Mouse (Mus musculus) lung, adult 2 months (tissue): Measurements from ENCODE around the gene Oxct1.

Source experiments
- CTCF ChIP-seq: fragments of 200-500 bp; IDR thresholded peaks from 2 replicates; pipeline ENCODE4 v1.5.1; 2011; ENCODE audit warnings: mild to moderate bottlenecking, low read length, control low read depth; ENCODE audit not compliant: insufficient read depth
- POLR2A ChIP-seq: fragments of 200-500 bp; IDR thresholded peaks from 2 replicates; pipeline ENCODE4 v1.6.1; 2011; ENCODE audit warnings: low read depth, mild to moderate bottlenecking, control low read depth, low read length, borderline replicate concordance; ENCODE audit errors: extremely low read depth

DNA sequence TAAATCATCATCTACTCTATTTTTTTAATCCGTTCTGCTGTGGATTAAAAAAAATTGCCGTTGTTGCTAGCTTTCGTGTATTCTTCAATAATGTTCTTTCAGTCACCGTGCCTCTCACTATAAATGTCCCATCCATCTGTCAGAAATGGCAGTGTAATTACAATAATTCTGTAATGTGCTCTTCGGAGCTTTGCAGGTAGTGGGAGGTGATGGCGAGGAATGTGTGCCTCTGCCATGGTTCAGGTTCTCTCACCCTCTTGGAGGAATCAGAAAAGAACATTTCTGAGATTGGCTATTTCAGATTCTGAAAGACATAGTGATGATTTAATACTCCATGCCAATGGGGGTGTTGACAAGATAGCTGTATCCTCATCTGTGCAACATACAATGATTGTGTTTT is 93.8 kb downstream of the Oxct1 start:
- no peak for TF ChIP-seq POLR2A
- TF ChIP-seq CTCF, result no peak
